Mouse (Mus musculus): Measurements from ENCODE around the gene Pzp. TPM values are rescaled to one million over a fixed set of nuclear protein-coding genes. Genes with fewer than 3 reads are reported as not detected.

Pzp gene
- polyA plus RNA-seq, 1 experiment from 2014 or later, result 0.77 TPM

DNA sequence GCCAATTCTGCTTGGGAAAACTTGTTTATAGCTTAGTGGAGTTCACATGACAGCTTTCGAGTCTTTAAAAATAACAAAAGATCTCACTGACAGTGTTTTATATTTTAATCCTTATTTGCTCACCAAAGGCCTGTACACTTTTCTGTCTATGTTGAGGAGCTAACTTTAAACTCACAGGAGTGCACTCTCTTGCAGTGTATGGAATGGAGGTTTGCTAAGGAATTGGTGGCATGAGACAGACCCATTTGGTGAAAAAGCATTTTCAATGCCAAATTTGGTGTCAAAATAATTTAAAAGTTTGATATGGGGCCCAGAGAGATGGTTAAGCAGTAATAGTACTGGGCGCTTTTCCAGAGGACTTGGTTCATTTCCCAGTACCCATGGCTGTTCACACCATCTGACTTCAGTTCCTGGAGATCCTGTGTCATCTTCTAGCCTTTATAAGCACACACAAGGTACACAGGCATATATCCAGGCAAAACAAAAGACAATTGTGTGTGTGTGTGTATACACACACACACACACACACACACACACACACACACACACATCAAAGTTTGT lies 20.8 kb downstream of the Pzp start:
- Histone ChIP-seq H3K4me3 (ENCODE audit: control insufficient read depth in 1 of 2, insufficient read depth in 1 of 2, low read depth in 1 of 2, low read length in 2 of 2) (no peak overlapping the region), H3K36me3 (ENCODE audit: control insufficient read depth, insufficient read depth, low read length) (no peaks in the 10 kb centered on the region), H3K27ac (replicated peaks in 1 of 2; ENCODE audit: control insufficient read depth in 1 of 2, insufficient read depth in 1 of 2, low read depth in 2 of 2, low read length in 2 of 2) (no peak overlapping the region), H3K9me3 (ENCODE audit: control insufficient read depth, low read length) (no peaks in the 10 kb centered on the region), H3K27me3 (ENCODE audit: control insufficient read depth, insufficient read depth, low read length) (no peaks in the 10 kb centered on the region), H3K9ac (ENCODE audit: low read length) (no peak overlapping the region), H3K4me2 (ENCODE audit: low read length) (no peak overlapping the region), H3K4me1 (ENCODE audit: control insufficient read depth in 2 of 2, insufficient read depth in 2 of 2, low read length in 2 of 2) (no peaks in the 10 kb centered on the region)
- no peak for ATAC-seq (ENCODE audit: insufficient number of reproducible peaks, insufficient read depth, low FRiP score, low read depth)
- 85% methylated on average over 2 of the region's 2 CpGs for WGBS

GRCm38 (mm10) chr6:128504743-128505142 lies 21.8 kb downstream of the Pzp start:
- ATAC-seq (ENCODE audit: insufficient number of reproducible peaks, insufficient read depth, low FRiP score, low read depth), result no peak
- H3K9me3 ChIP-seq (ENCODE audit: control insufficient read depth, low read length), result no peaks in the 10 kb centered on the region
- H3K36me3 ChIP-seq (ENCODE audit: control insufficient read depth, insufficient read depth, low read length), result no peaks in the 10 kb centered on the region
- H3K27ac ChIP-seq (replicated peaks in 1 of 2; ENCODE audit: control insufficient read depth in 1 of 2, insufficient read depth in 1 of 2, low read depth in 2 of 2, low read length in 2 of 2), result no peak overlapping the region
- no peaks in the 10 kb centered on the region for H3K4me1 ChIP-seq (ENCODE audit: control insufficient read depth in 2 of 2, insufficient read depth in 2 of 2, low read length in 2 of 2)
- H3K4me3 ChIP-seq (ENCODE audit: control insufficient read depth in 1 of 2, insufficient read depth in 1 of 2, low read depth in 1 of 2, low read length in 2 of 2), result no peak overlapping the region
- H3K27me3 ChIP-seq (ENCODE audit: control insufficient read depth, insufficient read depth, low read length), result no peaks in the 10 kb centered on the region
- no peak overlapping the region for H3K4me2 ChIP-seq (ENCODE audit: low read length)
- WGBS, result 75% methylated on average over 5 of the region's 5 CpGs
- H3K9ac ChIP-seq (ENCODE audit: low read length), result no peak overlapping the region

DNA sequence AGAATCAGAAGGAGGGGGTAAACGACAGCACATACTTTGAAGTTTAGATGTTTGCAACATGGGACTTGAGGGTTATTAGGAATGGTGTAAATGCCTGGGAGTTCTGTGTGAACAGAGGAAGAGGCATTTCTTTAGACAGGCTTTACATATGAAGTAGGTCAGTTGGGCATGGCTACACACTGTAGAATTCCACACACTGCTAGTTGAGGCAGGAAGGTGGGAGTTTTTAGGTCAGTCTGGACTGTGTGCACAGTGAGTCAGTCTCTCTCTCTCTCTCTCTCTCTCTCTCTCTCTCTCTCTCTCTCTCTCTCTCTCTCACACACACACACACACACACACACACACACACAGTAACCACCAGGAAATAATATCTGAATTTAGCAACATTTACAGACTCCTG lies 31.2 kb downstream of the Pzp start:
- ATAC-seq (ENCODE audit: insufficient number of reproducible peaks, insufficient read depth, low FRiP score, low read depth), result no peak
- Histone ChIP-seq H3K9ac (ENCODE audit: low read length) (no peak overlapping the region), H3K4me2 (ENCODE audit: low read length) (no peak overlapping the region), H3K27ac (replicated peaks in 1 of 2; ENCODE audit: control insufficient read depth in 1 of 2, insufficient read depth in 1 of 2, low read depth in 2 of 2, low read length in 2 of 2) (no peak overlapping the region), H3K36me3 (ENCODE audit: control insufficient read depth, insufficient read depth, low read length) (no peaks in the 10 kb centered on the region), H3K4me1 (ENCODE audit: control insufficient read depth in 2 of 2, insufficient read depth in 2 of 2, low read length in 2 of 2) (peaks cover 3 to 9% of the 10 kb centered on the region in 2 experiments; a peak in 3 of 4 replicates), H3K9me3 (ENCODE audit: control insufficient read depth, low read length) (no peaks in the 10 kb centered on the region), H3K4me3 (ENCODE audit: control insufficient read depth in 1 of 2, insufficient read depth in 1 of 2, low read depth in 1 of 2, low read length in 2 of 2) (no peak overlapping the region), H3K27me3 (ENCODE audit: control insufficient read depth, insufficient read depth, low read length) (no peaks in the 10 kb centered on the region)
- WGBS, result 67% methylated on average over 1 of the region's 1 CpGs

DNA sequence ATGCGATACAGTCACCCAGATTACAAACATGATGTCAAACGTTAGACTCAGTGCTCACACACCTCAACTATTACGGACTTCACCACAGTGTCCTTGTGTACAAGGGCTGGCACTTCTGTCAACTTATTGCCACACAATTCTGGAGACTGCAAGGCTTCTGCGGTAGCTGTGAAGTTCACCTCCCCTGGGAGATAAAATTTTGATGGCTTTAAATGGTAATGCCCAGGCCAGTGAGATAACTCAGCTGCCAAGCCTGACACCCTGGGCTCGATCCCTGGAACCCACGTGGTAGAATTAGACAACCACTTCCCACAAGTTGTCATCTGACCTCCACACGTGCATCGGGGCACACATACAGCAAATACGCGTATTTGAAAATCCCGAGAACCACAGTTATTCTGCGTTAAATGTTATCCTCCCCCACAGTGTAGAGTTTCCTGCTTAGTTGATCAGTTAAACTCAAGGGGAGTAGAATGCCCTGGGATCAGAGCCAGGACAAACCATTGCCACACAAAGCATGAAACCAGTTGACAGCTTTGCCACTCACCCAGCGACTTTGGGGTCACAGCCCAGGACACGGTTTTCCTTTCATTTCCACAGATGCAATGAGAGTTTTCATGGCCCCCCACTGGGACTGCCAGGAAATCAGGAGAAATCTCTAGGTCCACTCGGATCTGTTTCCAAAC lies 31.7 kb downstream of the Pzp start:
- H3K4me3 ChIP-seq (ENCODE audit: control insufficient read depth in 1 of 2, insufficient read depth in 1 of 2, low read depth in 1 of 2, low read length in 2 of 2), result no peak overlapping the region
- 43% methylated on average over 15 of the region's 15 CpGs for WGBS
- no peak overlapping the region for H3K9ac ChIP-seq (ENCODE audit: low read length)
- H3K9me3 ChIP-seq (ENCODE audit: control insufficient read depth, low read length), result no peaks in the 10 kb centered on the region
- H3K4me1 ChIP-seq (ENCODE audit: control insufficient read depth in 2 of 2, insufficient read depth in 2 of 2, low read length in 2 of 2), result peaks cover 3 to 9% of the 10 kb centered on the region in 2 experiments; a peak in 3 of 4 replicates
- H3K36me3 ChIP-seq (ENCODE audit: control insufficient read depth, insufficient read depth, low read length), result no peaks in the 10 kb centered on the region
- no peak overlapping the region for H3K4me2 ChIP-seq (ENCODE audit: low read length)
- H3K27ac ChIP-seq (replicated peaks in 1 of 2; ENCODE audit: control insufficient read depth in 1 of 2, insufficient read depth in 1 of 2, low read depth in 2 of 2, low read length in 2 of 2), result no peak overlapping the region
- no peaks in the 10 kb centered on the region for H3K27me3 ChIP-seq (ENCODE audit: control insufficient read depth, insufficient read depth, low read length)
- ATAC-seq (ENCODE audit: insufficient number of reproducible peaks, insufficient read depth, low FRiP score, low read depth), result no peak

DNA sequence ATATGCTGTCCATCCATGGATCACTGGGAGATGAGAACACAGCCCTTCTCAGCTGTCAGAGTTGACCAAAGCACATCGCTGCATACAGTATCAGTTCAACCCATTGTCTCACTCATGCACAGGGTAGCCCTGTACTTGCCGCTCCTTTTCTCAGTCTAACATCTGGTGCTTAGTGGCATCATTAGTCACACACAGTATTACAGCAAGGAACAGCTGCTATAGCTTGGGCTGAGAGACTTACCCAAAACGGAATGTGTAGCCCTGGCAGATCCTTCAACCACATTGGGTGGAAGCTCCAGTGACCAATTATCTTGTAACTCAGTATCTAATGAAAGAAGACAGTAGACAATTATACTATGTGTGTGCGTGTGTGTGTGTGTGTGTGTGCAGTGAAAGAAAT lies 34.6 kb downstream of the Pzp start:
- no peak overlapping the region for H3K27ac ChIP-seq (replicated peaks in 1 of 2; ENCODE audit: control insufficient read depth in 1 of 2, insufficient read depth in 1 of 2, low read depth in 2 of 2, low read length in 2 of 2)
- no peaks in the 10 kb centered on the region for H3K36me3 ChIP-seq (ENCODE audit: control insufficient read depth, insufficient read depth, low read length)
- H3K4me2 ChIP-seq (ENCODE audit: low read length), result no peak overlapping the region
- no peak overlapping the region for H3K9ac ChIP-seq (ENCODE audit: low read length)
- H3K9me3 ChIP-seq (ENCODE audit: control insufficient read depth, low read length), result no peaks in the 10 kb centered on the region
- WGBS, result 77% methylated on average over 4 of the region's 4 CpGs
- H3K4me3 ChIP-seq (ENCODE audit: control insufficient read depth in 1 of 2, insufficient read depth in 1 of 2, low read depth in 1 of 2, low read length in 2 of 2), result no peak overlapping the region
- ATAC-seq (ENCODE audit: insufficient number of reproducible peaks, insufficient read depth, low FRiP score, low read depth), result no peak
- H3K4me1 ChIP-seq (ENCODE audit: control insufficient read depth in 2 of 2, insufficient read depth in 2 of 2, low read length in 2 of 2), result peaks cover 3 to 9% of the 10 kb centered on the region in 2 experiments; a peak in 3 of 4 replicates
- H3K27me3 ChIP-seq (ENCODE audit: control insufficient read depth, insufficient read depth, low read length), result no peaks in the 10 kb centered on the region

DNA sequence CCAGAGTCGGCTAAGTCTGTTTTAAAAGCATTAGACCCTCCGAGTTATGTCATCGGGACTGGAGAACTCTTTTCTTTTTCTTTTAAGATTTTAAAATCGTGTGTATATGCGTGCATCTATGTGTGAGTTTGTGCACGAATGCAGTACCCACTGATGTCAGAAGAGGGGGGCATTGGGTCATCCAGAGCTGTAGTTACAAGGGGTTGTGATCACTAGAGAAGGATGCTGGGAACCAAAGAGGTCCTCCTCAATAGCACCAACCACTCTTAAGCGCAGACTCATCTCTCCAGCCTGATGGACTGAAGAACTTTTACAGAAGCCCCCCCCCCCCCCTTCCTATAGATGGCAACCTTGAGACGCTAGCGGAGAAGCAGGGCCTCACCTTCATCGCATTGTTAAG lies 36.4 kb downstream of the Pzp start:
- no peak for ATAC-seq (ENCODE audit: insufficient number of reproducible peaks, insufficient read depth, low FRiP score, low read depth)
- Histone ChIP-seq H3K27ac (replicated peaks in 1 of 2; ENCODE audit: control insufficient read depth in 1 of 2, insufficient read depth in 1 of 2, low read depth in 2 of 2, low read length in 2 of 2) (no peak overlapping the region), H3K27me3 (ENCODE audit: control insufficient read depth, insufficient read depth, low read length) (no peaks in the 10 kb centered on the region), H3K4me3 (ENCODE audit: control insufficient read depth in 1 of 2, insufficient read depth in 1 of 2, low read depth in 1 of 2, low read length in 2 of 2) (no peak overlapping the region), H3K36me3 (ENCODE audit: control insufficient read depth, insufficient read depth, low read length) (no peaks in the 10 kb centered on the region), H3K9me3 (ENCODE audit: control insufficient read depth, low read length) (no peaks in the 10 kb centered on the region), H3K4me2 (ENCODE audit: low read length) (no peak overlapping the region), H3K9ac (ENCODE audit: low read length) (no peak overlapping the region), H3K4me1 (ENCODE audit: control insufficient read depth in 2 of 2, insufficient read depth in 2 of 2, low read length in 2 of 2) (peaks cover 3 to 8% of the 10 kb centered on the region in 2 experiments; a peak in 3 of 4 replicates)
- WGBS, result 87% methylated on average over 10 of the region's 10 CpGs

DNA sequence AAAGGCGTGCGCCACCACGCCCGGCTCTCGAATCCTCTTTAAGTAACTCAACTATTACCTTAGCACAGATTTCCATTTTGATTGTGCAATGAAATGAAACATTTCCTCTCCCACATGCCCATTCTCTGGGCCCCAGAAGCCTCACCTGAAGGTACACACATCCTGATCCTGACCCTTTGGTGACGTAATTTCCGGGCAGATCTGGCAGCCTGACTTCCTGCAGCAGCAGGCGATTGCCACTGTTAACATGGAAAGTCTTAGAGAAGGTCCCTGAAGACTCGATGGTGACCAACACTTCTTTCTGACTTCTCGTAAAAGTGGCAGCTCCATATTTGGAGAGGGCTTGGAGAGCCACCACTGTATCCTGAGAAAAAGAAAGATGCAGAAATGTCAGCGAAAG lies 38.8 kb downstream of the Pzp start:
- H3K4me1 ChIP-seq (ENCODE audit: control insufficient read depth in 2 of 2, insufficient read depth in 2 of 2, low read length in 2 of 2), result no peaks in the 10 kb centered on the region
- no peaks in the 10 kb centered on the region for H3K27me3 ChIP-seq (ENCODE audit: control insufficient read depth, insufficient read depth, low read length)
- no peak for ATAC-seq (ENCODE audit: insufficient number of reproducible peaks, insufficient read depth, low FRiP score, low read depth)
- H3K36me3 ChIP-seq (ENCODE audit: control insufficient read depth, insufficient read depth, low read length), result no peaks in the 10 kb centered on the region
- H3K4me2 ChIP-seq (ENCODE audit: low read length), result no peak overlapping the region
- H3K27ac ChIP-seq (replicated peaks in 1 of 2; ENCODE audit: control insufficient read depth in 1 of 2, insufficient read depth in 1 of 2, low read depth in 2 of 2, low read length in 2 of 2), result no peak overlapping the region
- WGBS, result 77% methylated on average over 11 of the region's 11 CpGs
- H3K4me3 ChIP-seq (ENCODE audit: control insufficient read depth in 1 of 2, insufficient read depth in 1 of 2, low read depth in 1 of 2, low read length in 2 of 2), result no peak overlapping the region
- no peaks in the 10 kb centered on the region for H3K9me3 ChIP-seq (ENCODE audit: control insufficient read depth, low read length)
- no peak overlapping the region for H3K9ac ChIP-seq (ENCODE audit: low read length)
